Mouse (Mus musculus): ENCODE results near the gene Dxo.

The Dxo gene

DNA sequence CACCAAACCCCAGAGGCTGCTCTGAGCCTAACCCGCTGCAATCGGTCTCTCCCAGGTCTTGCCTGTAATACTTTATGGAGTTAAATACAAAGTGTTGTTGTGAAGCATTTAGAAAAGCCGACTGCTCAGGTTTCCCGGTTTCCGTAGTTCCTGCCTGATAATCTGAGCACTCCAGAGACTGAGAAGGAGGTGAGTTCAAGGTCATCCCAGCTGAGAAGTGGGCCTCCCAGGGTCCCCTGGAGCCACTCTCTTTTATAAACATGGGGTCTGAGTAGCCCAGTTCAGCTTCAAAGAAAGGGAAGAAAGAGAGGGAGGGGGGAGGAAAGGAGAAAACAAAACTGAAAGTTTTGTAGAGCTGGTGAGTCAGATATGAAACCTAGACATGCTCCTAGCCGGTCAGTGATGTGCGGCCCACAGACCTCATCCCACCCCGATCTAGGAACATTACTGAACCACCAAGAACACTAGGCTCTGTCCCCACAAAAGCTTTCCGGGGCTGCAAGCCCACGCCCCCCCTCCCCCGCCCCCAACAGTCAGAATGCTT is 42.6 kb downstream of the Dxo start, which contains the start of gene Zbtb12:
Zbtb12 (plus strand) TSS at position 148 of the 544 bp plus-strand sequence.
- DNase-seq (ENCODE audit: low read depth, low spot score) = no peak

DNA sequence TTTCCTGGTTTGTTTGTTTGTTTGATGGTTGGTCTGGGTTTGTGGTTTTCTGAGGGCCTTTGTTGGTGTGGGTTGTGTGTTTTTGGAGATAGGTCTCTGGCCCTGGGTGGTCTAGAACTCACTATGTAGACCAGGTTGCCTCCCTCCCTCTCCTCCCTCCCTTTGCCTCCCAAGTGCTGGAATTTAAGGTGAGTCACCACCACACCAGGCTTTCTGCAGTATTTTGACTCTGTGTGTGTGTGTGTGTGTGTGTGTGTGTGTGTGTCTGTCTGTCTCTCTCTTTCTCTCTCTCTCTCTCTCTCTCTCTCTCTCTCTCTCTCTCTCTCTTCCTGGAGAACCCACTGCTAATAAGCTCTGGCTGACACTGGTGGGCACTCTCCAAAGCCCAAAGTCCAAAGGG is 44.3 kb downstream of the Dxo start:
- no peak for DNase-seq (ENCODE audit: low read depth, low spot score)

DNA sequence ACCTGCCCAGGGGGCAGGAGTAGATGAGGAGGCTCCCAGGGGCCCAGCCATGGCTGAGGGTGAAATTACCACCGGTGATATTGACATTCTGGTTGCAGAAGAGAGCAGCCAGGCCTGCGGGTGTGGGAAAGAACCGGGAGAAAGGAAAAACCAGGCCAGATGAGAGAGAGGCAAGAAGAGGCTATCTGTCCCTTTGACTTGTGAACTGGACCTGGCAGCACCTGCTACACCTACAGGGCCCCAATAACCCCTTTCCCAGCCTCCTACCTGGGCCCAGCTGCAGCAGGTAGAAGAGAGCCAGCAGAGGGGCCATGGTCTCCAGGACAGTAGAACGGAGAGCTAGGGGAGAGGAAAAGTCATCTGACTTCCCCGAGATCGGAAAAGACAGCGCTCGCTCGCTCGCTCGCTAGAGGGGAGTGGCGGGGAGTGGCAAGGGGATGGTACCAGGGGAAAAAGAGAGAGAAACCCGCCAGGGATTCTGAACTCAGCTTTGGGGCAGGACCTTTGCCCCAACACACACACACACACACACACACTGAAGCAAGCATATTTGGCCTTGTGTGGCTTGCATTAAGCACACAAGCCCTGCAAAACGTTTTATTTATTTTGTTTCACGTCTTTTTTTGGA is 45.0 kb downstream of the Dxo start, which contains the start of gene Gm20547:
Gm20547 (minus strand) TSS at position 360 of the 628 bp plus-strand sequence.
- DNase-seq (ENCODE audit: low read depth, low spot score) = no peak

DNA sequence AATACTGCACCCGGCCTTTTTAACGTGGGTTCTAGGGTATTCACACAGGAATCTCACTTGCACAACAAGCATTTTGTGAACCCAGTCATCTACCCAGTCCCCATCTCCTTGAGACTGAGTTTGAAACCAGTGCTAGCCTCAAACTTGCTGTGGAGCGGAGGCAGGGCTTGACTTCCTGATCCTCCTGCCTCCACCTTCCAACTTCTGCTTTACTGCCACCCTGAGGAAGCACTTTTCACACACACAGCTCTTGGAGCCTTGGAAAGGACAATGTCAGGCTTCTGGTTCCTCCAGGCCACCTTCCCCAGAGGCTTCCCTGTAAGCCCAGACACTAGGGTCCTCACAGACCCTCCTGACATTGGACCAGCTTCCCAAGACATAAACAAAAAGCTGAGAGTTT is 46.5 kb downstream of the Dxo start:
- DNase-seq (ENCODE audit: low read depth, low spot score) = no peak

DNA sequence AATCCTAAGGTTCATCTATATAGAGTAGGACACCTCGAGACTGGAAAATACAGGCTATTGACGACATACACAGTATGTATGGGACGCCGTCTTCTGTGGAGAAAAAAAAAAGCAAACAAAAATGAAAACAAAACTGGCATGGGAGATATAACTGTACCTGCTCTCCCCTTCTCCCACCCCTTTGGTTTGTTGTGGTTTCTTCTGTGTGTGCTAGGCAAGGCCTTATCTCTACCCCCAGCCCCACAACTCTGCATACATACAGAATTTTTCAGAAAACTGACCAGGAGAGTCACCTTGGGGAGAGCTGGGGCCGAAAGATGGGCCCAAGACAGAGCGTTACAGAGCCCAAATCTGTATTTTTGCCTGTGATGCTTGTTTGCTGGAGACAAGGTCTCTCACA is 47.9 kb downstream of the Dxo start:
- no peak for DNase-seq (ENCODE audit: low read depth, low spot score)

DNA sequence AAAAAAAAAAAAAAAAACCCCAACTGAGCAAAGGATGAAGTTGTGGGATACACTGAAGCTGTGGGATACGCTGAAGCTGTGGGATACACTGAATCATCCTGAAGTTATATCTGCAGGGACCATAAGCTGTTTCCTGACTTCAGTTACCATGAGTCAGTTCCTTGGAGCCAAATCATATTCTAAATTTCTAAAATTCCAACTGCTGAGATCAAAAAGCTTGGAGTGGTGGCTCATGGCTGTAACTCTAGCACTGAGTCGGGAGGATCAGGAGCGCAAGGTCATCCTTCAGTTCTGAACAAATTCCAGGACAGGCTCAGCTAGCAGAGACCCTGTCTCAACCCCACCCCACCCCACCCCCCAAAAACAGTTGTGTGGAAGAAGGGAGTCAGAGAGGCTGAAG is 48.8 kb downstream of the Dxo start:
- DNase-seq (ENCODE audit: low read depth, low spot score) = no peak

DNA sequence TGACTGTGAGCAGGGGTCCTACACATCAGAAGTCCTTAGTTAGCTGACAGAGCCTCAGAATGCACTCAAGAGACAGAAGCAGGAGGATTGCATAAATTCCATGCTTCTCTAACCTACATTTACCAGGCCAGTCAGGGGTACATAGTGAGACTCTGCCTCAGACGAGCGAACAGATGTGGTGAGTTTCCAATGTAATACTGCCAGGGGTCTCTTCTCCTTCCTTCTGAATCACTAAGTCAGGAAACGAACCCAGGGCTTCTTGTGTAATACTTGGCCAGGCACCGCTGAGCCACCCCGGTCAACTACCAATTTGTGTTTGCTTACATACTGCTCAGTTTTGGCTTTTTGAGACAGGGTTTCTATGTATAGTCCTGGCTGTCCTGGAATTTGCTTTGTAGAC is 51.1 kb downstream of the Dxo start:
- DNase-seq (ENCODE audit: low read depth, low spot score) = no peak
